Mouse (Mus musculus) megakaryocyte, embryonic 14.5 days (primary cell): Measurements from ENCODE around the gene Rpl23. TPM values are rescaled to one million over a fixed set of nuclear protein-coding genes. Genes with fewer than 3 reads are reported as not detected.
A peak's percentile ranks its signal among the peaks of the same experiment; 100 is the strongest.
"Not testable (repeated sequence)": the region's sequence is repeated elsewhere in the genome, so short reads cannot be mapped to it uniquely, and the experiment has no call there.

Experiments used
- H3K27me3 ChIP-seq: replicated peaks from 2 replicates; pipeline ENCODE3; 2012; ENCODE audit warnings: inconsistent platforms
- H3K36me3 ChIP-seq: replicated peaks from 2 replicates; pipeline ENCODE3; 2012; ENCODE audit warnings: low read length, inconsistent platforms, mixed read lengths
- H3K4me1 ChIP-seq: 2 replicates; pipeline ENCODE4 v1.6.1; 2012; ENCODE audit warnings: inconsistent platforms
- H3K4me3 ChIP-seq: replicated peaks from 2 replicates; pipeline ENCODE3; 2012; ENCODE audit warnings: moderate library complexity, mild to moderate bottlenecking, inconsistent platforms
- H3K9me3 ChIP-seq: 2 replicates; pipeline ENCODE4 v1.6.1; 2012; ENCODE audit warnings: inconsistent platforms
- FLI1 ChIP-seq: IDR thresholded peaks from 2 replicates; pipeline ENCODE4 v1.6.1; 2012; ENCODE audit warnings: low read length, inconsistent platforms, mixed read lengths
- GATA1 ChIP-seq: IDR thresholded peaks from 3 replicates; pipeline ENCODE4 v1.6.1; 2012; ENCODE audit warnings: mixed read lengths, low read length, inconsistent platforms, borderline replicate concordance
- polyA plus RNA-seq: library from polyadenylated mRNA; stranded (reverse); fragments of >175 nt; gene quantifications from 2 replicates; pipeline ENCODE4 v1.2.3, GENCODE M21; 2012; ENCODE audit warnings: low replicate concordance; ENCODE audit not compliant: insufficient read depth

Rpl23 gene
- polyA plus RNA-seq, 1 experiment = 294 TPM

DNA sequence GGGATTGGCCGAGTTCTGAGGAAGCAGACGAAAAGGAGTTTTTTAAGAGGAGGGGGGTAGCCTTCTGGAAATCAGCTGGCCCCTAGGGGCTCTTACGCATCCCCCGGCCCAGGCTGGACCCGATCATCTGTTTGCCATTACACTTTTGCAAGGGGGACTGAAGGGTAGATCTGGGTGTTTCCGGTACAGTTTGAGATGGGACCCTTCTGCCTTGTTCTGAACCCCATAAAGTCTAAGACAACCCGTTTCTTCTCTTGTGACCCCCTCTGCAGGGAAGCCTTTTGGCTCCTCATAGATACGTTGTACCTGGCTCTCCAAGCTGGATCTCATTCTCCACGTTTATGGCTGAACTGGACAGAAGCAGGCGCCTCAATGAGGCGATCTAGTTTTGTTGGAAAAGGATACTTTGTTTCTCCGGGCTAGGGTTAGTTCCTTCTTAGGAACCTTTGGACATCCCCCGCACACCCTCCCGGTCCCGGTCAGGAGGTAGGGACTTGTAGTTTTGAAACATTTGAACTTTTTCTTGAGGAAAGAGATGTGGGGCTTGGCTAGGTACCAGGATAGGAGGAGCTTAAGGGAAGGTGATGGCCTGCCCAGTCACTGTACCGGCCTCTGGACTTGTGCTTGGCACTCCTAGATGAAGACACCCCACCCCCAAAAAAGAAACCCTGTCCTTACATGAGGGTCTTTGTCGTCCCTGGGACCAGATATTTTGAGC, 18.6 kb upstream of the Rpl23 start:
- Histone ChIP-seq H3K36me3 (peaks cover 43% of the 10 kb centered on the region), H3K4me1 (peaks cover 70% of the 10 kb centered on the region), H3K4me3 (peak overlapping the region; percentile 98), H3K9me3 (no peaks in the 10 kb centered on the region), H3K27me3 (no peaks in the 10 kb centered on the region)
- TF ChIP-seq GATA1 (no peak), FLI1 (no peak)

DNA sequence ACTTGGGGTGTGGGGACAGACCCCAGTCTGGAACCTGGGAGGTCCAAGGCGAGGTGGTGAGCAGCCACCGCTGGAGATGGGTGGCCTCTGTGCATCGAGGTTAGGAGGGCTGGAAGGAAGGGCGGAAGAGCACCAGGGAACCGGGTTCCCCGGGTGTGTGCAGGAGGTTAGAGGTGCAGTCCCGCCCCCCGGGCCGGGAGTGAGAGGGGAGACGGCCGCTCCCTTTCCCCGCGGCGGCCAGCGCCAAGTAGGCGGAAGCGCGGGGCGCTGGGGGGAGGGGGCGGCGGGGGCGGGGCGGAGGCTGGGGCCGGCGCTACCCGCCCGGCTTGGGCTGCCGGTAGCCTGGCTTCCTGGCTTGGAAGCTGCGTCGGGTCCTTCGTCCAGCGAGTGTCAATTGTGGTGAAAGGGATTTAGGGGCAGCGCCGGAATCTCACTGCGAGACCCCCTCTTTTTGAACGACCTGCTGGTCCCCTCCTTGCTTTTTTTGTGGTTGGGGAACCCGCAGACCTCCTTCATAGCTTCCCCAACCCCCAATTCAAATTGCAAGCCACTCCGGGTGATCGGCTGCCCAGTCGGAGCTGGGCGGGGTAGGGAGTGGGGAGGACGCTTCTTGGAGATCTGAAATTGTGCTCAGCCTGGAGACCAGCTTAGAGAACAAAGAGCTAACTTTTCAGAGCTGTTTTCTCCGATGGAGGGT, 17.9 kb upstream of the Rpl23 start:
- H3K27me3 ChIP-seq = no peaks in the 10 kb centered on the region
- H3K4me1 ChIP-seq = peaks cover 64% of the 10 kb centered on the region
- peak overlapping the region; percentile 98 for H3K4me3 ChIP-seq
- peaks cover 38% of the 10 kb centered on the region for H3K36me3 ChIP-seq
- no peaks in the 10 kb centered on the region for H3K9me3 ChIP-seq
- TF ChIP-seq FLI1 (no peak), GATA1 (no peak)

DNA sequence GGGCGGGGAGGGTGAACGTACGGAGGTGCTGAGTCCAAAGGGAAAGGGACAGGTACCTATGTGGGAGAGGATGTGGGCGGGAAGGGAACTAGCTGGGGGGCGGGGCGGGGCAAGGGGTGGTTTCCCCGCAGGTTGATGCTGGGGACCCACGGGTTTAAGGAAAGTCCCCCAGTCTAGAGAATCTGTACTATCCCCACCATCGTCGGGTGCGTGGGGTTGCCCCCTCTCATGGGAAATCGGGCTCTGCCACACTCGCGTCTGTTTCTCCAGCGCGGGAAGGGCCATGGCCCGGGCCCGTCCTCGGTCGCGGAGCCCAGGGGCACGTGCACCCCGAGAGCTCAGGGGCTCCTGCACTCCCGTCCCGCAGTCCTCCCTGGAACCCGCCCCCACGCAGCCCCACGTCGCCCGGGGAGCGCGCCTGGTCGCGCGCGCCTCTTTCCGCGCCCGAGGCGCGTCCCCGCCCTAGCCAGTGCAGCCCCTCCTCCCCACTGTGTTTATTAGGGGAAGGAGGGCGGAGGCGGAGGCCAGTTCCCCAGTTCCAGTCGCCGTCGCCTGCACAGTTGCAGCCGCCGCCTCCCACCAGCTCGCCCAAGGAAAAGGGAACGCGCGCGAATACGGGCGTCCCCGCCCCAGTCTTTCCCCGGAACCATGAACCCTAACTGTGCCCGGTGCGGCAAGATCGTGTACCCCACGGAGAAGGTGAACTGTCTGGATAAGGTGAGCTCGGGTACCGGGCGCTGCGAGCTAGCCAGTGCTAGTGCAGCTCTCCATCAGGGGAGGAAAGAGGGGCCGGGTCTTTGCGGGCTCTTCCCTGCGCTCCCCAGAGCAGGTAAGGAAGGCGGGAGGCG, 17.1 kb upstream of the Rpl23 start:
- H3K4me3 ChIP-seq = peak overlapping the region; percentile 98
- no peaks in the 10 kb centered on the region for H3K9me3 ChIP-seq
- TF ChIP-seq GATA1 = no peak
- TF ChIP-seq FLI1 = no peak
- H3K27me3 ChIP-seq = no peaks in the 10 kb centered on the region
- peaks cover 63% of the 10 kb centered on the region for H3K4me1 ChIP-seq
- H3K36me3 ChIP-seq = peaks cover 31% of the 10 kb centered on the region

DNA sequence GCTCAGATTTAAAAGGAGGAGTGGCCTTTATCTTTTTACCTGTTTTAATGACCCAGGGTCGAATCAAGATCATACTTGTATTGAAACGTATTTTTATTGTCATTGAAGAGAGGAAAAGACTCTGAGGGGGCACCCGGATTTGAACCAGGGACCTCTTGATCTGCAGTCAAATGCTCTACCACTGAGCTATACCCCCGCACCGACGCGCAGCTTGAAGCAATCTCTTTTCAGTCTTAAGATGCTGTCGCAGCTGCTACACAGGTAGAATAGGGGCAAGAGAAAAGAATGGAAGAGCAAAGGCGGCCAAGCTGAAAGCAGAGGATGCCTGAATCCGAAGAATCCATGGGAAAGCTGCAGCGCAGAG, 16.5 kb upstream of the Rpl23 start, which contains the start of gene Lasp1:
Lasp1 (plus strand) TSS at position 219 of the 364 bp plus-strand sequence.
- TF ChIP-seq GATA1 = no peak
- TF ChIP-seq FLI1 = no peak
- Histone ChIP-seq H3K4me1 (peaks cover 62% of the 10 kb centered on the region), H3K36me3 (peaks cover 25% of the 10 kb centered on the region), H3K9me3 (no peaks in the 10 kb centered on the region), H3K27me3 (no peaks in the 10 kb centered on the region), H3K4me3 (peak within 1 kb of the TSS; percentile 98)

DNA sequence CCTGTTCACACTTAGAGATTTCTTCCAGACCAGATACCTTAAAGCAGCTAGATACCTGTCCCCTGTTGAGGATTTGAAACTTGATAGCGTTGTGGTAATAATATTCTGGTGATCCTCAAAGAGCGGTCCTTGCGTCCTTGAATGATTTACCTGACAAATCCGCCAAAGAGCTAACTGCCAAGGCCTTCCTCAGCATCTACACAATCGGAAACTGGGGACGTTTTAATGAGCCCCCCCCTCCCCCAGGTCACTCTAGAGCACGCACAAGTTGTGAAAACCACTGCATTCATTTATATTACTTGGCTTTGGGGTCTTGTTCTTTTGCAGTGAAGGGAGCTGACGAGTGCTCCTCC, 15.8 kb upstream of the Rpl23 start:
- H3K27me3 ChIP-seq = no peaks in the 10 kb centered on the region
- no peak for TF ChIP-seq FLI1
- TF ChIP-seq GATA1 = no peak
- peaks cover 58% of the 10 kb centered on the region for H3K4me1 ChIP-seq
- no peaks in the 10 kb centered on the region for H3K9me3 ChIP-seq
- H3K36me3 ChIP-seq = peaks cover 19% of the 10 kb centered on the region
- H3K4me3 ChIP-seq = no peak overlapping the region

DNA sequence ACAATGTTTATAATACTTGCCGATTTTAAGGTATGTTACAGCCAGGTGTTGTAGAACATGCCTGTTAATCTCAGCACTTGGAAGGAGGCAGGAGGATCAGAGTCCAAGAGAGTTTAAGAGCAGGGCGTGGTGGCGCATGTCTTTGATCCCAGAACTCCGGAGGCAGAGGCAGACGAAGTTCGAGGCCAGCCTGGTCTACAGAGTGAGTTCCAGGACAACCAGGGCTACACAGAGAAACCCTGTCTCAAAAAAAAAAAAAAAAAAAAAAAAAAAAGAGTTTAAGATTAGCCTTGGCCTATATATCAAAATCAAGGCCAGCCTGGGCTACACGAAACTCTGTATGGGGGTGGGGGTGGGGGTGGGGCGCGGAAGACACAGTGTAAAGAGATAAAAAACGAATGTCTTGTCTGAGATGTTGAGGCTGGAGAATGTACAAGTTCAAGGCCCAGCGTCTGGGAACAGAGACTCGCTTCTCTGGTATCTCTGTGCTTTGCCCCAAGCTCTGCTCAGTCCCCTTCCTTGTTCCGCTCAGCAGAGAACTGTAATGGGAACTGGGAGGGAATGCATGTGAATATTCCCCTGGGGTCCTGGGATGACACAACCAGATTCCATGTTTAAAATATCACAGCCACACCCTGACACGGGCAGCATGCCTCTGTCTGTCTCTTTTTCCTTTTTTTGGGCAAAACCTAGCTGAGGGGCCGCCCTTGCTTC, 15.3 kb upstream of the Rpl23 start:
- Histone ChIP-seq H3K4me1 (peaks cover 58% of the 10 kb centered on the region), H3K9me3 (no peaks in the 10 kb centered on the region), H3K4me3 (no peak overlapping the region), H3K36me3 (peaks cover 14% of the 10 kb centered on the region), H3K27me3 (no peaks in the 10 kb centered on the region)
- TF ChIP-seq GATA1 = no peak
- no peak for TF ChIP-seq FLI1

DNA sequence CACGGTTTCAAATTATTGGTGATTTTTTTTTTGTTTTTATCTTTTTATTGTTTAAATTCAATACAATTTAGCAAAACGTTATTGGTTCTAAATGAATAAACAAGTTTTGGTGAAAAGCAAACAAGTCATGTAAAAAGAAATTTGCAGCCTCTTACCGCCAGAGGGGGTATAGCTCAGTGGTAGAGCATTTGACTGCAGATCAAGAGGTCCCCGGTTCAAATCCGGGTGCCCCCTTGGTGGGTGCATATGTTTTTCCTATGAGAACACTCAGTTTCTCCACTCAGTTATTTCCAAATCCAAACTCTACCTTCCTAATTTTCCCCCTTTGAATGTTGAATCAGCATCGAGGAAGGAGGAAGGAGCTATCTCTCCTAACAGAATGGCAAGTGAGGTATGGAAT, 14.7 kb upstream of the Rpl23 start:
- Histone ChIP-seq H3K27me3 (no peaks in the 10 kb centered on the region), H3K9me3 (no peaks in the 10 kb centered on the region), H3K4me3 (no peak overlapping the region), H3K4me1 (peaks cover 54% of the 10 kb centered on the region), H3K36me3 (peaks cover 8% of the 10 kb centered on the region)
- TF ChIP-seq GATA1 (no peak), FLI1 (no peak)

DNA sequence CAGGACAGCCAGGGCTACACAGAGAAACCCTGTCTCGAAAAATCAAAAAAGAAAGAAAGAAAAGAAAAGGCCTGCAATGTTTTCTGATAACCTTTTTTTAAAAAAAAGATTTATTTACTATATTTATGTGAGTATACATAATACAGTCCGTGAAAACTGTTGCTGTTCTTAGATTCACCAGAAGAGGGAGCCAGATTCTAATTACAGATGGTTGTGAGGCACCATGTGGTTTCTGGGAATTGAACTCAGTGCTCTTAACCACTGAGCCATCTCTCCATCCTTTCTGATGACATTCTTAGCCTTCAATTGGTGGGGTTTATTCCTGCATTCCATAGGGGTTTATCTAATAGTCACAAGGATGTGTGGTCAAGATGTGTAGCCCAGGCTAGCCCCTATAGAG, 10.9 kb upstream of the Rpl23 start:
- no peaks in the 10 kb centered on the region for H3K9me3 ChIP-seq
- TF ChIP-seq GATA1 (no peak), FLI1 (no peak)
- peaks cover 34% of the 10 kb centered on the region for H3K4me1 ChIP-seq
- H3K4me3 ChIP-seq = no peak overlapping the region
- no peaks in the 10 kb centered on the region for H3K27me3 ChIP-seq
- H3K36me3 ChIP-seq = no peaks in the 10 kb centered on the region

DNA sequence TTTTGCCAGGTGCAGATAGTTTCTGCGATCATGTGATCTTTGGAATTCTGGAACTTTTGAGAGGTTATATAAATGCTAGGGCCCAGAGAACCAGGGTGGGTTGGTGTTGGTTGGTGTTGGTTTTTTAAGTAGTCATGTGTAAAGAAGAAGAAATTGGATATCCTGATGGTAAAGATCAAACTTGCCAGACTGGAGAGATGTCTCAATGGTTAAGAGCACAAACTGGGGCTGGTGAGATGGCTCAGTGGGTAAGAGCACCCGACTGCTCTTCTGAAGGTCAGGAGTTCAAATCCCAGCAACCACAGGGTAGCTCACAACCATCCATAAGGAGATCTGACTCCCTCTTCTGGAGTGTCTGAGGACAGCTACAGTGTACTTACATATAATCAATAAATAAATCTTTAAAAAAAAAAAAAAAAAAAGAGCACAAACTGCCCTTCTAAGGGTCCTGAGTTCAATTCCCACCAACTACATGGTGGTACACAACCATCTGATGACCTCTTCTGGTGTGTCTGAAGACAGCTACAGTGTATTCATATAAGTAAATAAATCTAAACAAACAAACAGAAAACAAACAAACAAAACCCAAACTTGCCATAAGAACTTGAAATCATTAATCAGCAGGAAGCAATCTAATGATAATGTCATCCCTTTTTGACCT, 8.7 kb upstream of the Rpl23 start:
- H3K27me3 ChIP-seq, H3K36me3 ChIP-seq, H3K4me3 ChIP-seq, H3K9me3 ChIP-seq: not testable (repeated sequence)
- H3K4me1 ChIP-seq = peaks cover 21% of the 10 kb centered on the region
